ENCODE assay signal across 8 mouse cellular contexts in genomic region chr8:121584730-121585129, GRCm38 (mm10). TPM values are rescaled to one million over a fixed set of nuclear protein-coding genes. Genes with fewer than 3 reads are reported as not detected.
DNase-seq lines count a peak whose midpoint lies in the region; ATAC-seq and TF ChIP-seq lines count a peak whose summit lies in the region.

No protein-coding gene starts in this region.

- peak overlapping the region; percentile 61 for H3K4me3 ChIP-seq in left cerebral cortex, adult 2 months
- peak overlapping the region; percentile 76 for H3K4me3 ChIP-seq in bone marrow macrophage, adult 2 months (ENCODE audit: insufficient read depth, low read length)
- H3K4me3 ChIP-seq in hindbrain, embryonic 14.5 days (replicated peaks; ENCODE audit: low read length), result peak overlapping the region; percentile 45
- peak overlapping the region; percentile 66 for H3K4me3 ChIP-seq in midbrain, embryonic 16.5 days (ENCODE audit: low read depth, low read length)

- H3K4me1 ChIP-seq in bone marrow macrophage, adult 2 months (ENCODE audit: control insufficient read depth, insufficient read depth, low read length), result peaks cover 26% of the 10 kb centered on the region
- peaks cover 8% of the 10 kb centered on the region; the same call in 1 of the 2 replicates for H3K4me1 ChIP-seq in hindbrain, embryonic 14.5 days (replicated peaks; ENCODE audit: control insufficient read depth, insufficient read depth, low read length)
- H3K4me1 ChIP-seq in midbrain, embryonic 16.5 days (ENCODE audit: control insufficient read depth, insufficient read depth, low read length), result peaks cover 7% of the 10 kb centered on the region; the same call in 1 of the 2 replicates

- intact Hi-C loops in left cerebral cortex, adult 2 months (cut with DNase I), result no loop called here
- intact Hi-C loops in left cerebral cortex, postnatal 36 days (cut with DNase I), result no loop called here
- intact Hi-C loops in gastrocnemius, postnatal 36 days (cut with DNase I), result loop anchor here (2.0 kb wide), 1 partner anchor 38 kb away; no protein-coding TSS in a partner anchor

- H3K36me3 ChIP-seq in hindbrain, embryonic 14.5 days (replicated peaks; ENCODE audit: control insufficient read depth, insufficient read depth), result no peaks in the 10 kb centered on the region
- H3K36me3 ChIP-seq in midbrain, embryonic 16.5 days (ENCODE audit: control insufficient read depth, insufficient read depth, low read length), result no peaks in the 10 kb centered on the region

- H3K4me2 ChIP-seq in hindbrain, embryonic 14.5 days (replicated peaks), result peak overlapping the region; percentile 61
- H3K4me2 ChIP-seq in midbrain, embryonic 16.5 days (ENCODE audit: low read length), result peak overlapping the region; percentile 74

- H3K9me3 ChIP-seq in hindbrain, embryonic 14.5 days (ENCODE audit: control insufficient read depth, low read length), result no peaks in the 10 kb centered on the region
- no peaks in the 10 kb centered on the region for H3K9me3 ChIP-seq in midbrain, embryonic 16.5 days (replicated peaks; ENCODE audit: control insufficient read depth, low read length, poor library complexity, severe bottlenecking)

- no peak for TF ChIP-seq CTCF in left cerebral cortex, adult 2 months (IDR thresholded peaks at IDR 0.05)
- TF ChIP-seq CTCF in bone marrow macrophage, adult 2 months (IDR thresholded peaks at IDR 0.05; ENCODE audit: low read depth, low read length), result no peak

- H3K27me3 ChIP-seq in hindbrain, embryonic 14.5 days (ENCODE audit: control insufficient read depth, insufficient read depth, low read length), result no peaks in the 10 kb centered on the region
- no peaks in the 10 kb centered on the region for H3K27me3 ChIP-seq in midbrain, embryonic 16.5 days (ENCODE audit: control insufficient read depth, insufficient read depth, low read depth, low read length)

- H3K27ac ChIP-seq in left cerebral cortex, adult 2 months, result peak overlapping the region; percentile 98; the same call in 1 of the 2 replicates
- peak overlapping the region; percentile 51; the same call in 1 of the 2 replicates for H3K27ac ChIP-seq in bone marrow macrophage, adult 2 months (ENCODE audit: insufficient read depth, low read depth, low read length)
- H3K27ac ChIP-seq in hindbrain, embryonic 14.5 days, result 0 out of 2 replicates have a peak overlapping the region, but pooled peaks have one; percentile 48
- H3K27ac ChIP-seq in midbrain, embryonic 16.5 days (ENCODE audit: low read length), result no peak overlapping the region

- DNase-seq in left cerebral cortex, adult 2 months (ENCODE audit: extremely low spot score in 1 of 2, low spot score in 2 of 2), result no peak
- DNase-seq in left cerebral cortex, postnatal 36 days (ENCODE audit: low spot score in 2 of 2), result no peak
- DNase-seq in hindbrain, embryonic 14.5 days (ENCODE audit: low spot score), result no peak
- DNase-seq in gastrocnemius, postnatal 36 days, result no peak
- no peak for DNase-seq in adrenal gland, postnatal 25 days
- DNase-seq in embryo, embryonic 10 days (ENCODE audit: low spot score), result no peak

- WGBS in hindbrain, embryonic 14.5 days, result 49% methylated on average over 13 of the region's 13 CpGs
- WGBS in midbrain, embryonic 16.5 days, result 53% methylated on average over 13 of the region's 13 CpGs

- no peak for TF ChIP-seq POLR2A in bone marrow macrophage, adult 2 months (IDR thresholded peaks at IDR 0.05; ENCODE audit: borderline replicate concordance, low read depth, low read length)

- peak overlapping the region; percentile 63 for H3K9ac ChIP-seq in hindbrain, embryonic 14.5 days
- peak overlapping the region; percentile 78; the same call in 1 of the 2 replicates for H3K9ac ChIP-seq in midbrain, embryonic 16.5 days (ENCODE audit: low read depth, low read length)

- no peak for ATAC-seq in hindbrain, embryonic 14.5 days (ENCODE audit: low FRiP score)
- ATAC-seq in midbrain, embryonic 16.5 days, result no peak

RNA-seq across cellular contexts. Expression of gene Map1lc3b, which starts 5.4 kb away (rescaled TPM):
- 100 to 1,000 TPM; 178 to 181 TPM for total RNA-seq in left cerebral cortex, adult 2 months (2021)
- 100 to 1,000 TPM; 167 to 190 TPM for total RNA-seq in left cerebral cortex, postnatal 36 days (2021)
- polyA plus RNA-seq in bone marrow macrophage, adult 2 months (2012; ENCODE audit: insufficient read depth, insufficient read length, missing spikeins), result 179 and 195 TPM in 2 replicates
- polyA plus RNA-seq in hindbrain, embryonic 14.5 days (2014; fragmentation: Nextera tagmentation; extraction: Ambion mirVana), result 389 and 391 TPM in 2 replicates
- 362 and 370 TPM in 2 replicates for polyA plus RNA-seq in midbrain, embryonic 16.5 days (2015; fragmentation: Nextera tagmentation; extraction: Ambion mirVana)
- 100 to 1,000 TPM; 133 to 158 TPM for total RNA-seq in gastrocnemius, postnatal 36 days (2021)
- 171 and 182 TPM in 2 replicates for total RNA-seq in adrenal gland, postnatal 25 days (2021)

RNA-seq across cellular contexts. Expression of gene Fbxo31, which starts 6.1 kb away (rescaled TPM):
- 100 to 1,000 TPM in 1 of 2 experiments, 10 to 100 TPM in 1; 97.8 to 104 TPM for total RNA-seq in left cerebral cortex, adult 2 months (2021)
- 100 to 1,000 TPM in 1 of 2 experiments, 10 to 100 TPM in 1; 98.8 to 116 TPM for total RNA-seq in left cerebral cortex, postnatal 36 days (2021)
- 10.0 and 10.6 TPM in 2 replicates for polyA plus RNA-seq in bone marrow macrophage, adult 2 months (2012; ENCODE audit: insufficient read depth, insufficient read length, missing spikeins)
- 36.2 and 38.1 TPM in 2 replicates for polyA plus RNA-seq in hindbrain, embryonic 14.5 days (2014; fragmentation: Nextera tagmentation; extraction: Ambion mirVana)
- 32.0 and 37.6 TPM in 2 replicates for polyA plus RNA-seq in midbrain, embryonic 16.5 days (2015; fragmentation: Nextera tagmentation; extraction: Ambion mirVana)
- 100 to 1,000 TPM; 100 to 124 TPM for total RNA-seq in gastrocnemius, postnatal 36 days (2021)
- 39.1 and 46.2 TPM in 2 replicates for total RNA-seq in adrenal gland, postnatal 25 days (2021)

RNA-seq across cellular contexts. Expression of gene 1700018B08Rik, which starts 40.6 kb away (rescaled TPM):
- total RNA-seq in left cerebral cortex, adult 2 months (2021), result not detected
- not detected for total RNA-seq in left cerebral cortex, postnatal 36 days (2021)
- not detected in 2 replicates for polyA plus RNA-seq in bone marrow macrophage, adult 2 months (2012; ENCODE audit: insufficient read depth, insufficient read length, missing spikeins)
- polyA plus RNA-seq in hindbrain, embryonic 14.5 days (2014; fragmentation: Nextera tagmentation; extraction: Ambion mirVana), result not detected in 2 replicates
- not detected in 2 replicates for polyA plus RNA-seq in midbrain, embryonic 16.5 days (2015; fragmentation: Nextera tagmentation; extraction: Ambion mirVana)
- not detected for total RNA-seq in gastrocnemius, postnatal 36 days (2021)
- not detected in 2 replicates for total RNA-seq in adrenal gland, postnatal 25 days (2021)
